Mouse (Mus musculus) cerebellum, postnatal 10 days (tissue): ENCODE results near the gene Elovl7.

ENCODE experiments used
- DNase-seq, 2 experiments: peaks; one replicate each; pipeline ENCODE4 v3.0.0; 2021; ENCODE audit warnings: mixed read lengths in 2 of 2

Elovl7 gene

DNA sequence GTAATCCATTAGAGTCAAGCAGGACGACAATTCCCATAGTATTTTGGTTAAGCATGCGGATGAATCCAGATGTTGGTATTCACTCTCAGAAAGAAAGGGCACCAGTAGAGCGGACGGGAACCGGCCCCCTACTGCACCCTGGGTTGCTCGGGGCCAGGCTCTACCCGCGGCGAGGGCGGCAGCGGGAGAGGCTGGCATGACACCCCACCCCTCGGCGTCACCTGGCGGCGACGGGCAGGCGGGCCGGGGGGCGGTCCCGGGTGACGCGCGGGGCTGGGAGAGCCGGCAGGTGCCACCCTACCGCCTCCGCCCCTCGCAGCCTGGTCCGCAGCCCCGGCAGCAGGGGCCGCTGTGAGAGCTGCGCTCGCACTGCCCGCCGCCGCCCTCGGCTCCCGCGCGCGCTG lies at the start of gene Elovl7:
Elovl7 (plus strand) TSS at position 324 of the 404 bp plus-strand sequence.
- DNase-seq = peak; percentile 73 to 85

DNA sequence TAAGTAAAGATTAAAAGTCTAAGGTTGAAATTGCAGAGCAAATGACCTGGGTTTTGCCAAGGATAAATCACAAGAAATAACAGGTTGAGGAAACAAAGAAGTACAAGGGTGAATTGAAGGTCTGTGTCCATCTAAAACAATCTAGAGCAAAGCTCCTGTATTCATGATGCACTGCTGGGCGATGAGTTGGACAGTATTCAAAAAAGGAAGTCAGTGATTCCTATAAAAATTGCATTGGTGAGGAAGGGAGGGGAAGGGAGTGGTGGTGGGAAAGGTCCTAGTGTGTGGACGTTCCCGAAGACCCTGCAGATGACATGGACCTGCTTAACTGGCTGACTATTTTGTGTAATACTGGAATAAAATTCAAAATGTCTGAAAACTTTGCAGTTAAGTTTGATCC lies 49.6 kb upstream of the Elovl7 start:
- peak; percentile 61 to 69 for DNase-seq

DNA sequence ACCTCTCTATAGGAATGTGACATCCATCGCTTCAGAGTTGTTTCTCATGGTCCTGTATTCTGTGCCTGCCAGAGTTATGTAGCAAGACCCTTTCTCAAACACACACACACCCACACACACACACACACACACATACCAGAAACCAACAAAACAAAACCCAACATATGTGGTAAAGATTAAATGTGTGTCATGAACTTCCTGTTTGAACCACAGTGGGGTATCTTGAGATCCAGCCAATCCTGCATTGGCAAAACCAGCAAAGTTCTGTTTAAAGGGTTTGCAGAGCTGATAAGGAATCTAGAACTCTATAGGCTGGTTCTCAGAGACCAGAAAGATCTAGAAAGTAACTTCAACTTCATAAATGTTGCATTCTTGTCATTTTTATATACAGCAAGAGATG lies 44.2 kb upstream of the Elovl7 start:
- no peak for DNase-seq

DNA sequence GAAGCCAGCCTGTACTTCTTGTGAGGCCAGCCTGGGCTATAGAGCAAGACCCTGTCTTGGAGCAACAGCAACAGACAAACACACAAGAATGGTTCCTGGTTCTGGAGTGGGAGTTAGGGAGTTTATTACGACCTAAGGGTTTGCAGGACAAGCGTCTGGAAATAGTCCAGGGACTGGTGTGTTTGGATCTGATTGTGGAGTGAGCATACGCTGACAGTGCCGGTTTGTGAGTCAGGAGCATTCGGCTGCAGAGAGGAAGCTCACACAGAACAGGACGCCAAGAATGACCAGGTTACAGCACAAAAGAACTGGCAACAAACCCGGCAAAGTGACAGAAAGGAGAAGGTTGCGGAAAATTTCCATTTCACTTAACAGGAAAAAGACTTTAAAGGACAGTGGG lies 43.7 kb upstream of the Elovl7 start:
- peak; percentile 46 to 51 for DNase-seq

DNA sequence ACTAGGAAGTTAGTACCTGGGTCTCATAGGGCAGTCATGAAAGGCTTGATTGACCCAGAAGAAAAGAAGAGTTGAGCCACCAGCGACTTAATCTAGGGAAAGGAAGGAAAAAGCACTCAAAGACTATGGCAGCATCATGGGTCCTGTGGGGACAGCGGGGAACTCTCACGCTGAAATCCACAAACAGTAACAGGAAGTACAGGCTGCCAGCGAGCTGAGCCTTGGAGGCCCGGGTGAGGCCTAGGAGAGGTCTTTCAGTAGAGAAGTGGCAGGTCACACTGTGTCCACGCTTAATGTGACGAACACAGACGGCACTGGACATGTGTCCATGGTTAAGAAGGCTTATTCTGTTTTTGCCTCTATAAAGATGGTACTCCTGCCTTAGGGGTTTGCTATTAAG lies 34.6 kb upstream of the Elovl7 start:
- no peak for DNase-seq

DNA sequence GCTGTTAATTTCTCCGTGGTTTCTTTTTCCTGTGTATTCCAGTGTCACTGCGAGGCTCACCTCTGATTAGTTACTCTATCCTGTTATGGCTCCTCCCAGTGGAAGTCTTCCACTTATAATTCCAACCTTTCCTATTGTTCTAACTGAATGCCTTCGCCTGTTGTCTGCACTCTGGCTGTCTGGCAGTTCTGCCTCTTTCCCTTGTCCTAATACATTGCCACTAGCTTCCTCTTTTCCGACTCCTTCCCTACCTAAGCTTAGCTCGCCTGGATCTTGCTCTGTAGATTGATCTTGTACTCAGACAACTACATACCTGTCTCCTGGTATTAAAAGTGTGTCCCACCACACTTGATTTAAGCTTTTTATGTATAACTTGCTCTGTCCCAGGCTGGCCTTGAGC lies 33.4 kb upstream of the Elovl7 start:
- DNase-seq = no peak

DNA sequence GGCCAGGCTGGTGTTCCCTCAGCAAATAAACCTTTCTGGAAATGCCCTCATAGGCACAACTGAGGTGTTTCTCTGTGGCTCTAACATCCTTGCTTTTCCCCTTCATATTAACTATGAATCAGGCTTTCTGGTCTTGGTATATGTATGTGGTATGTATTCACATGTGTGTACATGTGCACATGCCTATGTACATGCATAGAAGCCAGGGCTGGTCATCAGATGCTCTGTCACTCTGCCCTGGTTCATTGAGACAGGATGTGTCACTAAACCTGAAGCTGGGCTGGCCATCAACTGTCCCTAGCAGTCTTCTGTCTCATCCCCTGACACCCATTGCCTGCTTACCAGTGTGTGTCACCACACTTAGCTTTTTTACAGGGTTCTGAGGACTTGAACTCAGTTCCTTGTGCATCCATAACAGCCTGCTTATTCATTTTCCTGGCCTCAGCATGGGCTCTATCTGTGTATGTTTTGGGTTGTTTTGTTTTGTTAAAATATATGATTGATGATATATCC lies 29.4 kb upstream of the Elovl7 start:
- DNase-seq = no peak

DNA sequence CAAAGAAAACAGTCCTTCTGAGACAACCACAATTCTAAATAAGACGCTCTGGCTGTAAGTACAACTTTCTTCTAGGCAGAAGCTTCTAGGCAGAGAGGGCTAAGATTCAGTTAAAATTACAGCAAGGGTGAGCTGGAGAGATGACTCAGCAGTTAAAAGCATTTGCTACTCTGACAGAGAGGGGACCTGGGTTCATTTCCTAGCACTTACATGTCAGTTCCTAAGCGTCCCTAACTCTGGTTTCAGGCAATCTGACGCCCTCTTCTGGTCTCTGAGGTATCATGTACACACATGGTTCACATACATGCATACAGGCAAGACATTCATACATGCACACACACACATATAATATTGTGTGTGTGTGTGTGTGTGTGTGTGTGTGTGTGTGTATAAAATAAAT lies 28.7 kb upstream of the Elovl7 start:
- no peak for DNase-seq

DNA sequence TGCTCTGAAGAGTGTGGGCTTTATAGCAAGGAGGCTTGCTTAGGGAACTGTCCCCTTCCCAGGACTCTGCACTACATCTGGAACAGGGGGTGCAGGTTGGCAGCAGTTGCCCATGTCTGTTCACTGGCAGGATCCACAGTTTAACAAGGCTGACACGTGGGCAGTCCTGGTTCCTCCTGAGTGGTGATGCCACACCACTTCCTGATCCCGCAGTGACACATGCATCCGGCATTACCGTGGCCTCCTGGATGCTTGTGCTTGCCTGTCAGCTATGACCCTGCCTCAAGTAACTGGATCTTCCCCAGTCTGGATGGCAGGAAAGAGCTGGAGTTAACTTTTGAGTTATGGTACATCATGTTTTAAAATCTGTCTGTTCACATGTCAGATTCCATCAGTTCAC lies 26.2 kb upstream of the Elovl7 start:
- no peak for DNase-seq

DNA sequence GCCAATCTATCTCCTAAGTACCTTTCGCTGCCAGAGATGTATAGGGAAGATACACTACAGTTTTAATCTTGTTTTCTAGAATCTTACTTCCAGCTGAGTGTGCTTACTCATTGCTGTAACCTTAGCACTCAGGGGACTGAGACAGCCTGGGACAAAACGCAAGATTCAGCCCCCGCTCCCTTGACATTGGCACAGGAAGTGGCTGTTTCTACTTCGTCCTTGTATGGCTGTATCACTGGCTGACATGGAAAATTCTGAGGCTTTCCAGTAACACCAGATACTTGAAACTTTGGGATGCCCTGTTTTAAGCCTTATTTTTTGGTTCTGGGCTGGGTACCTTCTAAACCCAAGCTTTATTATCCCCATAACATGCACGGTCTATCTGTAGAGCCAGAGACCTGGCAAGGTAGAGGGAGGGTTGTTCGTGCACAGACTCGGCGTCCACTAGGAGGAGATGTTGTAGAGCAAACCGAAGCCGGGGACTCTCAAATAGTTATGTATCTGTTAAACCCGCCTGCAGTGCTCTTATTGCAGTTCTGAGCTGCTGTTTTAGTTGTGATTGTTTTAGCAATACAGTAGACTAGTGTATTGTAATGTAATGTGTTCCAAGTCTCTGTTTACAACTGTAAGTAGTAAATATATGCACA lies 23.0 kb upstream of the Elovl7 start:
- DNase-seq = peak; percentile 74 to 76

DNA sequence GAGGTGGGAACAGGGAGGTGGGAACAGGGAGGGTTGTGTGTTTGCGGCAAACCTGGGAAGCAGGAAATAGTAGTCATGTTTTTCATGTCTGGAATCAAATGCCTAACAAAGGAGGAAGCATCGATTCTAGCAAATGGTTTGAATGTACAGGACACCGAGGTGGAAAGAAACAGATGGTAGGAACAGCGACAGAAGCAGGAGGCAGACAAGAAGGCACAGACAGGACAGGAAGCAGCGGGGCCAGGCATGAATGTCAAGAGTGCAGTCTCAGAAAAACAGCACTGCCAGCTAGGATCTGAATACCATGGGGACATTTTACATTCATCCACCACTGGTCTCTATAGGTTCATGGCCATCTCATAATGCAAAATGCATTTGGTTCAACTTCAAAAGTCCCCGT lies 18.7 kb upstream of the Elovl7 start:
- no peak for DNase-seq

DNA sequence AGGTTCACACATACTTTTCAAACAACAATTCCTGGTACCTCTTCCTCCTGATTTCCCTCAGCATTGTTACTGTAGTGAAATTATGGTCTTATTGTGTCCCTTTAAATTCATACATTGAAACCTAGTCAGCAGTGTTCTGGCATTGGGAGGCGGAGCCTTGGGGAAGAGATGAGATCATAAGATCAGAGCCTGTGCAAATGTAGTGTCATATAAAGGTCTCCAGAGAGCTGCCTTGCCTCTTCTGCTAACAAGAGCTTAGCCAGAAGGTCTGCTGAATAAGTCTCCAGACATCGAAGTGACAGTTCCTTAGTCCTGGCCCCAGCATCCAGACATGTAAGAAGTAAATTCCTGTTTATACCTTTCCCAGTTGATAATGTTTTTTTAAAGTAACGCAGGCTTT lies 9.3 kb upstream of the Elovl7 start:
- no peak for DNase-seq

DNA sequence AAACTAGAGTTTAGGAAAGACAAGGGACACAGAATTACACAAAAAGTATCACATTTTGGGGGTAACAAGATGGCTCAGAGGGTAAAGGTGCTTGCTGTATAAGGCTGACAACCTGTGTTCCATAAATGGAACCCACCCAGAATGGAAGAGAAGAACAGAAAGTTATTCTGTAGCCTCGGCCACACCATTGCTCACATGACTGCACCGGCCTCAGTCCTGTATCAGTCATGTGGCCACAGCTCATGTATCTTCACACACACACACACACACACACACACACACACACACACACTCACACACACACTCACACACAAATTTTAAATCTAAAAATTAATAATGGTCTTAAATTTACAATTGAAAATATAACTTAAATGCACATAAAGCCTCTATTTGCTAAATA lies 6.8 kb upstream of the Elovl7 start:
- no peak for DNase-seq

DNA sequence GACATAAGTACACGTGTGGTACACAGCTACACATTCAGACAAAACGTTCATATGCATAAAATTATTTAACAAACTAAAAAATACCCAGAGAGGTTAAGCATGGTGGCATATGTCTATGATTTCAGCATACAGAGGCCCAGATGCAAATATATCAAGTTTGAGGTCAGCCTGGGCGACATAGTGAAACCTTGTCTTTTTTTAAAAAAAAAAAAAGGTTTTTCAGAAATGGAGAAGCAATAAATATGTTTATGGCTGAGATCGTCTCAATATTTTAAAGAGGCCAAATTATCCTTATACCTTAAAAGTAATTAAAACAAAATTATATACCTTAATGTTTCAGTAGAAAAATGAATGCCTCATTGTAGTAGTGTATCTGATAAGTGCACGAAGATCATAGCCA lies 6.1 kb upstream of the Elovl7 start:
- no peak for DNase-seq

DNA sequence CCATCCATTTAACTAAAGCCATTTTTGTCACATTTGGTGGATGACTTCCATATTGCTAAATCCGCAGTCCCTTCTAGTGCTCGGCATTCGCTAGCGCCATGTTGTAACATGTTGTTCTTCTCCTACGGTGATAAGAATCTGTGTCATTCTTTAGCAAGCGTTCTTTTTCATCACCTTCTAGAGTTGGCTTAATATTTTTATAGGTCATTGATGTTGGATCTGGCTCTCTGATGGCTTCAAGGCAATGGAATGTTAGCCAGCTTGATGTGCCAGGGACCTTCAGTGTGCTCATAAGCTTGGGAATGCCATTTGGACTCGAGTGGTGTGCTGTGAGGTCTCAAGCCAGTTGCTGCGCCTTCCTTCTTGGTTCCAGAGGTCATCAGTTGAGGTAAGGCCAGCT lies 3.2 kb upstream of the Elovl7 start:
- DNase-seq = no peak

DNA sequence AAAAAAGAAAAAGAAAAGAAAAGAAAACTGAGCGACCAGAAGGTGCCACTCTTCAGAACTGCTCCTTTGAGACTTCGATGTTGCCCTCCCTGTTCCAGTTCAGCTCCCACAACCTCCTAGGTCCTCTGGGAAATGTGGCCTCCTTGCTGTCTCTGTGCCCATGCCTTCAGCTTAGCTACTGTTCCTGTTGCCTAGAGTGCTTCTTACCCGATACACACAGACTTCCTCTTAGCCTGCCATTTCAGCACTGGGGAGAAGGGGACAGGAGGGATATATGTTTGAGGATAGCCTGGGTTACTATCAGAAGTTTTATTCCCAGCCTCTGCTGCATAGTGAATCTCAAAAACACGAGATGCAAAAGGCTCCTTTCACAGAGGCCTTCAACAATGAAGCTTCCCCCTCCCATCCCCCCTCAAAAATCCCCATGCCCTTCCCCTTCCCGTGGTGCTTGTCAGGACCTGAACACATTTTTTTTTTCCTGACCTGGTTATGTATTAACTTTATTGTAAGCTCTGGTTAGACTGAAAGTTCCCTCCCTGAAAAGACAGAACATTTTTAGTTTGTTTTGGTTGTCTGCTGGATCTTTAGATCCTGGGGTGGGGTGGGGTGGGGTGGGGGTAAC lies 1.7 kb upstream of the Elovl7 start:
- DNase-seq = no peak

DNA sequence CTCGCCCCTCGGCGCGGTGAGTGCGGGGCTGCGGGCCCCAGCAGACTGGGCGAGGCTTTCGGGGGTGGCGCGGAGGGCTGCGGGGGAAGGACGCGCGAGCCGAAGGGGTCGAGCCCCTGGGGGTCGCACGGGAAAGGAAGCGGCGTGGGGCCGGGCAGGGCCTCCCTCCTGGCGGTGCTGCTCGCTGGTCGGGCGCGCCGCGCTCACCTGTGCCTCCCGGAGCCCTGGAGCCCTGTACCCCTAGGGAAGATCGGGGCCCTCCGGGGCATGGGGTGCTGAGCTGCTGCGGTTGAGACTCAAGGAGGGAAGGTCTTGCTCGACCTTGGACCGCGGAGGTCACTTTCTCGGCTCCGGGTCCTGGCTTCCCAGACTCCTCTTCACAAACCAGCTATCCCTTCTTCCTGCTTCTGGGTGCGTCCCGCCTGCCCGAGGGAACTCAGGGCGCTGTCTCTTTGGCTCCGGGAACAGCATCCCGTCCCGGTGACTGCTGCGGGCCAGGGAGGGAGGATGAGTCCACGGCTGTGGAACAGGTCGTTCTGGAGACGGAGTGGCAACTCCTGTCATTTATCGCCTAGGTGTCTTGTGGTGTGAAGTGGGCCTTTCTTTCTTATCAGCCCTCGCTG lies 392 bp downstream of the Elovl7 start:
- peak in 1 of 2 experiments; percentile 47 for DNase-seq

DNA sequence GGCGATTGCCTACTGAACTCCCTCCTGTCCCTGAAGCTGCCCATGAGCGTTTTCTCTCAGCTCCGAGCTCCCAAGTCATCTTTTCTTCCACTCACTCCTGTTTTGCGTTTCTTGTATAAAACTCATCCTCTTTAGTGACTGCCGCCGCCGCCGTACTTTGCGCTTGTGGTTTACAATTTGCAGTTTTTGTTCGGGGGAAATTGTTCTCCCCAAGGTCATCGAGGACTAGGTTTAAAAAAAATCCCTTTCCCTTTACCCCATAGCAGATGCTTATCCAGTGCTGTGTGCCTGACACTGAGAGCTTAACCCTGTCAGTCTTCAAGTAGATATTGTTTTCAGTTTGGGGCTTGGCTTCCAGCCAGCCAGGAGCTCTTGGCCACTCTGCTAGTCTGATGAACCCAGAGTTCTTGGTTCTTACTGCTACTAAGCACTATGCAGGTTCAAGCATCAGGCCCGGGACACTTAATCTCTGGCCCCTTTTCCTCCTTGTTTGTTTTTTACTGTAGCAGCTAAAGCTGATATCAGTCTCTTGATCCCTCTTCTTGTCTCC lies 1.1 kb downstream of the Elovl7 start:
- DNase-seq = peak; percentile 13 to 14

DNA sequence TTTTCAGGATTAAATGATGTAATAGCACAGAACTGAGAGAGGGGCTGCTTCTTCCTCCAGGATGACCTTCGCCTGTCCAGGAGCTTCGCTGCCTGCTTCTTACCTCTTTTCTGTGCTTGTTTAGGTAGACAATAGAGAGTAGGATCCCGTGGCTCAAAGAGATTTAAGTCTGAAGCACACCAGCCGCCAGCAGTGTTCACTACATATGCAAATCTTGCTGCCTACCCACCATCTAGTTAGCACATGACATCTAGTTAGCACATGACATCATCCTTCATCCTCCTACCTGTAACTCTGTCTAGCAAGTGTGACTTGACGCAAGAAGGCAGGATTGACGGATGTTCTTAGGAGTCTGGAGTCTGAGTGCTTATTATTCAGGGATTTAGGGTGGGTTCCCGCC lies 5.6 kb downstream of the Elovl7 start:
- no peak for DNase-seq

DNA sequence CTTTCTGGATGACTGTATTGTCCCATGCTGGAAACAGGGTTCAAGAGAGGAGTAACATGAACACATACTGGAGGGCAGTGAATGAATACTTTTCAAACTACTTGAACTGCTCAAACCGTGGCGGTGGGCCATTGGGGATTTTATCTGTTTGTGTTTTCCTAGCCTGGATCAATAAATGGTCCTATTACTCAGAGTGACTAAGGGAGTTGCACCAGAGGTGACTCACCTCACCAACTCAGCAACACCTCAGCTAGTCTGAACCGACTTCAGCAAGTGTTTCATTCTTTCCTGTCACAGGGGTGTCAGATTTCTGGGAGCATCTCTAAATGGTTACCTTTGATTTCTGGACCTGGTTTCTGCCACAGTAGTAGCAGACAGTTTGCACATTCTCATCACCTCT lies 15.0 kb downstream of the Elovl7 start:
- DNase-seq = no peak

DNA sequence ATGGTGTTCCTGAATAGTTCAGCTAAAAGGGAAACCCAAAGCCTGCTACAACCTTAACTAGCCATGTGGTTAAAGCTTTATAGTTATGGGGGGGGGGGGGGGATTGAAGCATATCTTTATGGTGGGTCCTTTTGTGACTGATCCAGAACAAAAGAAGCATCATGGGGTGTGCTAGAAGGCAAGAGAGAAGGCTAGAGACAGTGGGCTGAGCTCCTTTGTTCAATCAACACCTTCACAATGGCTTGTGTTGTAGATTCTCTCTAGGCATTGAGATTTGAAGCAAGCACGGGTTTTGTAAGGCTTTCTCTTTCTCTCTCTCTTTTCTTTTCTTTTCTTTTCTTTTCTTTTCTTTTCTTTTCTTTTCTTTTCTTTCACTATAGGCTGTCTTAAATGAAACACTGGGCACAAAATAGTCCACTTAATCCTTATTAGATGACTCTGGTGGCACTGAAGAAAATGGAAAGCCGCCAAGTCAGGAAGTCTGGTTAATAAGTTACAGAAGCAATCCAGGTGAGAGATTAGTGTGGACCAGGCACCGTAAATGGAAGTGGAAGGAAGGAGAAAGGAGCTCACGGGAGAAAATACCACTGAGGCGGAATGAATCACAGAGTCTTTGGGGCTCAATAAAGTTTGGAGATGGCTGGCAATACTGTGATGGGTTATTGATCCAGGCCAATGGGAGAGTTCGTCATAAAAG lies 15.6 kb downstream of the Elovl7 start:
- DNase-seq = no peak

DNA sequence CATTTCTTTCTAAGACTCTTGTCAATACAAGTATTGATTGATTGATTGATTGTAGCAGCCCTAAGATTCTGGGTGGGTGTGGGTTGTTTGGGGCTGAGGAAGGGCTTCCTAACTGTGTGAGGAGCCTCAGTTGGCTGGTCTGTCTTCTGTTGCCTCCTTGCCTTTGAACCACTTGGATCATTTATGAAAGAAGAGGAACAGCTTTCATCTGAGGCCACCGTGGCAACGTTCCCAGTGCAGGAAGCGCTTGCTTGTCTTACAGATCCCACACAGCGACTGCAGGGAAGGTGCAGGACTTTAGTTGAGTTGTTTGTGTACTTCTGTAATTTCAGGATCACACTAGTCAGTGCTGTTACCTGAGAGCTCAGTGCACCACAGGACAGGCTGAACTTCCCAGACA lies 25.8 kb downstream of the Elovl7 start:
- peak; percentile 25 to 42 for DNase-seq

DNA sequence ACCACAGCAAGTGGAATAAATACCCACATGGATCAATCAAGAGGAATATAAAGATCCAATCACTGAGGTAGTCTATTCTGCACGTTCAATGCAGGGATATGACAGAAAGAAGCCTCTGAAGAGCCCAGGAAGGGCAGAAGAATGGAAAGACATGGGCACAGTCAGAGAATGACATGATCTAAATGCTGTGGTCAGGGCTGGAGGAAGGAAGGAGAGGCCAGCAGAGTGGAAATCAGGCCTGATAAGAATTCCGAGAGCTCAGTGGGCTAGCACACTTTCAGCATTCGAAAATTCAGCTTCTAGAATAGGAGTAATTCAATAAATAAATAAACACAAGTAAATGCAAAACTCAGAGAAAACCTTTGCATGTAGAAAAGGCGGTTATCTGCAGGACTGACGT lies 27.5 kb downstream of the Elovl7 start:
- no peak for DNase-seq
